Mouse (Mus musculus) cerebellum, adult 11 months (tissue): Measurements from ENCODE around the gene Pax2.

Experiments used
- DNase-seq: peaks from one replicate; pipeline ENCODE4 v3.0.0; 2022

Pax2 gene

GRCm38 (mm10) chr19:44788488-44788887, 32.6 kb downstream of the Pax2 start:
- DNase-seq, result no peak

DNA sequence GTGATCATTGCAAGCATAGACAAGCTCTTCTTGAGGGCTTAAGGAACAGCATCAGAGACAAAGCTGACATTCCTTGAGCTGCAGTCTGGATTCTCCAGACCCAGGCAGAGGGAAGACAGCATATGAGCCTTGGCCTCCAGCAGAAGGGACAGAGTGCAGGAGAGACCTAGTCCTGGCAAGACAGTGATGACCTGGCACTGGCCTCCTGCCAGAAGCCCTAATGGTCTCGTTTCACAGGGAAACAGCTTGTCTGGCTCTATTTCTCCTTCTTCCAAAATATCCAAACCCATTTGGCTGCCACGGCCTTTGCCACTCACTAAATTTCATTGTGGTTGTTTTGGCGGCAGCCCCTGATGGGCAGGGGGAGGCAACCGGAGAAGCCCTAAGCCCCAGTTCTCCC, 36.1 kb downstream of the Pax2 start:
- no peak for DNase-seq

DNA sequence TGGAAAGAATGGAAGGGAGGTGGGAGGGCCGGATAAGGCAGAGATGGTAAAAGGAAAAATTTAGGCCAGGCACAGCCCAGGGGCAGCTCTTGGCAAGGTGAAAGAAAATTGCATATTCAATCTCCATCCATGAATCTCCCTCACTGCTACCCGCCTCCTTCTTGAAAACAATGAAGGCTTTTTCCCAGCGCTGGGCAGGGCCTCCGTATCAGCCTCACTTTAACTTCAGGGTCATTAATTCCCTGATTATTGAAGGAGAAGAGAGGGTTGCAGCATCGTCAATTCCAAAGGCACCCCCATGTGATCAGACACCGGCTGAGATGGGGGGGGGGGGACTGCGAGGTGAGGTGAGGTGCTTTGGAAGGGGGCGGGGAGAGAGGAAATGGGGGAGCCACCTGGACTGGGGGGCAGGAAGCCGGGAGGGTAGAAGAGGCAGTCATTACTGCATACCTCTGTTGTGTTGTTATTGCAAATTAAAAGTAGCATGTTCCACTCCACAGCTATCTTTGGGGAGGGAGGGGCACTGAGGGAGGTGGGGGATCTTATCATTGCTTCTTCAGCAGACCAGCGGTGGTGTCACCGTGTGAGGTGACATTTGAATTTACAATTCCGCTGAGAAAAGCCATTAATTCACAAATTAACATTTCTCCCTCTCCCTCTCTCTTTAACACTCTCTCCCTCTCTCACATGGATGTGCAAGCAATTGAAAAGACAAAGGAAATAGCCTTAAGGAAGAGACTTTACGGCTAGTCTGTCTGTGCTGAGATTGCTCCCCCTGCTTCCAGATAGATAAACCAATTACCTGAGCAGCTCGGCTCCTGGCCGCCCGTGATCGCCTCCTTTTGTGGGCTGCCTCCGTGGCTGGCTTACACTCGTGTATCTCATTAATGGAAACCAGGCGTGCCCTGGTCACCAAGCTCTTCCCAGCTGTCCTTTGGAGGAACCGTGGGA, 41.5 kb downstream of the Pax2 start:
- DNase-seq, result no peak

DNA sequence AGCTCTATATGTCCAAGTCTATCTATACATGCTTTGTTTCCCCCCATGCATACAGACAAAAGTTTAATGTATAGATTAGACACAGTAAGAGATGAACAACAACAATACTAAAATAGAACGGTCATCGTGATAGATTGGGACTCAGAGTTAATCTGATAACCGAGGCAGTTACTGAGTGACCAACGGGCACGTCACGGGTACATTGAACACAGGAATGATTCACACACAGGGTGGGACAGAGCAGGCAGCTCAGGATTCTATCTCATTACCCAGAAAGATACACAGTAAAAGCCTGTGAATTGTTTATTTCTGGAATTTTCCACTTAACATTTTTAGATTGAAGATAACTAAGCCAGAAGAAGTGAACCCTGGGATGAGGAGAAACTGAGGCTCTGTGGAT, 42.9 kb downstream of the Pax2 start:
- DNase-seq, result no peak

GRCm38 (mm10) chr19:44799156-44799555, 43.3 kb downstream of the Pax2 start:
- DNase-seq, result no peak

DNA sequence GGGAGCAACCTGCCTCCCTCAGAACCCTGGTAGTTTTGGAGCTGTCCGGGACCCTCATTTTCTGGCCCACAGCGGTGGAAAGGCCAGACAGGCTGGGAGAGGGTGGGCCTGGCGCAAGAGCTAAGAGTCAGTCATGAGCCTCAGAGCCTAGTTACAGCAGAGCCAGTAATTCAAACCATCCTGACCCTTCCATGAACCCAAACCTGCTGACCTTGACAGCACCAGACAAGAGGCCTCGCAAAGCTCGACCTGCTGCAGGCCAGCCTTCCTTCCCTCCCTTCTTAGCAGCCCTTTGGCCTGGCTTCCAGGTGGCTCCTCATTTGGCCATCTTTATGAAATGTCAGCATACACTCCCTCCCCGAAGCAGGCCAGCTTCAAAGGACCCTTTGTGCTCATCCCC, 44.5 kb downstream of the Pax2 start:
- no peak for DNase-seq

- DNase-seq, result no peak
Observed at GRCm38 (mm10) chr19:44808734-44809133, 52.9 kb downstream of the Pax2 start.

DNA sequence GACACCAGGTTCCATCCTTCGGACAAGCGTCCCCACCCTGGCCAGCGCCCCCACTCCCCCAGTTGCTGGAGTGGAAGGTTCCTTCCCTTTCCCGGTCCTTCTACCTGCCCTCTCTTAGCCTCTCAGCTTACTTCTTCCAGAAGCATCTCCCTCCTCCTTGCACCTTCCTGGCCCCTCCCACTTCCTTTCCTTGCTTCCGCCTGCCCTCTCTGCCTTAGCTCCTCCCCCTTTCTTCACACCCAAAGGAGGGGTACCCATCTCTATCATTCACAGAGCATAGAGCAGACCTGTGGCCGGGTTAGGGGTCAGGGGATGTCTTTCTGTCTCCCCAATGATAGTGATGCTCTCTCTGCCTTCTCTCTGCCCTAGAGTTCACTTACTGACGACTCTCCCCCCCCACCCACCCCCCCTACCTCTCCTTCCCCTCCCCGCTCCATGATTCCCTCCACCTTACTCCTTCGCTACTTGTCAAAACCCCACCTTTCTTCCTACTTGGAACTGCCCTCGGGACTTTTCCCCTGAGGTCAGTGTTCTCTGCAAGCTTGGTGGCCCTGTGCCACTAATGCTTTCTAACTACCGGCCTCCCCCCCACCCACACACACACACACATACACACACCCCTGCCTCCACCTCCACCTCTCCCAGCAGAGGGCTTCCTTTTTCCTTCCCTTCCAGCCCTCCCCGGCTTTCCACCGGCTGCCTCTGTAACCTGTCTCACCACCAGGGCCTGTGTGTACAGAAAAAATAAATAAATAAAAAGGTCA, 57.0 kb downstream of the Pax2 start:
- no peak for DNase-seq

DNA sequence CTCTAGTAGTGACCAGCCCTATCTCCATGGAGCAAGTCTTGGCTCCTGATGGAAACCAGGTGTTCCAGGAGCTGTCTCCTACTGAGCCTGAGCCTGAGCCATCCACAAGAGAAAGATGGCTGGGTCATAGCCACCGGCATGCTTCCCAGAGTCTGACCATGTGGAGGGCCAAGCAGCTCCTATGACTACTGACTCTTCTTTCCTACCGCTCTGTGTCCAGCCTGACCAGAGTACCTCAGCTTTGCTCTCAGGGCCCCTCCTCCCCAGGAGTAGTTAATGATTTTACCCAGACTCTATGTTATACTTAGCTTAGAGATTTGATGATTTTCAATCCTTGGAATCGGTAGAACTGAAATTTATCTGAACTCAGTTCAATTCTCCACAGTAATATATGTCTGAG, 59.3 kb downstream of the Pax2 start:
- no peak for DNase-seq

DNA sequence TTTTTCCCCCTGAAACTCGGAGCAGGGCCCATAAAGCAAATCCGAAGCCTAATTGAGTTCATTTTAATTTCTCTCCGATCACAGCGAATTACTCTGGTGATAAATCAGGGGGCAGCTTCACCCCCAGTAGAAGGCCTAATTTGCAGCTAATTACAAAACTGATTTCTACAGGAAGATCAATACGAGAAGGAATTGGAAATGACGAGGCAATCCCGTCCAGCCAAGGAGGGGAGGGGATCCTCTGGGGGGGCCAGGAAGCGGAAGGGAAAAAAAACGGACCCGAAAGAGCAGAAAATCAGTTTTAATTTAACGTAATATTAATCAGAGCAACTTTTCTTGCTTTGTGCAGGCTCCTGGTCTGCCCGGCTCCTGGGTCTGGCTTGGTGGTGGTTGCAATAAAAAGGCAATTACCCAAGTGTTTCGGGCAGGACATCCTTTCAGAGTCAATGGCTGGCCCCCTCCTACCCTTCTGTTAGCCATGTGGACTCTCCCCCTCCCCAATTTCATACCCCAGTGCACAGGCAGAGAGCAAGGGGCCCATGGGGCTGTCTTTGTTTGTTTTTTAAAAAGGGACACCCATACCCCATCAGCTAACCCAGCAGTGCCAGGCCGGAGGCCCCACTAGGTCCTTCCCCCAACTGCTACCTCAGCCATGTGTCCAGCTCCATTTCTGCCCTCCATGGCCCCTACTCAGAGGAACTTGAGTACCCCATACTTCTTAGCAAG, 61.7 kb downstream of the Pax2 start:
- DNase-seq, result no peak

GRCm38 (mm10) chr19:44818676-44819075, 62.8 kb downstream of the Pax2 start:
- DNase-seq, result no peak

DNA sequence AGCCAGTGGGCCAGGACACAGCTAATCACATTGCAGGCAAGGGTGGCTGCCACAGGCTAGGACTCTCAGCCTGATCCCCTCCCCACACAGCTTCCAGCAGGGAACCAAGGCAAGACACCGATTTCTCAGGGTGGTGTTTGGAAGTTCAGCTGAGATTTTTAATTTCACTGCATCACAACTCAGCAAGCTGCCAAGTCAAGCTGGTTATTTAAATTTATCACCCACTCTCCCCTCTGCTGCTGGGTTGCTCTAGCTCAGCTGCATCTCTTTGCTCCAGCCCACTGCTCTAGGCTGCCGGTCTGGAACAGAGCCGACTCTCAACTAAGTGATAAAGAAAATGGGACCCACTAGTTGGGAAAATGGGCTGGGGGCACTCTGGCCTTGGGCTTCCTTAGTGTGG, 65.7 kb downstream of the Pax2 start:
- DNase-seq, result no peak

DNA sequence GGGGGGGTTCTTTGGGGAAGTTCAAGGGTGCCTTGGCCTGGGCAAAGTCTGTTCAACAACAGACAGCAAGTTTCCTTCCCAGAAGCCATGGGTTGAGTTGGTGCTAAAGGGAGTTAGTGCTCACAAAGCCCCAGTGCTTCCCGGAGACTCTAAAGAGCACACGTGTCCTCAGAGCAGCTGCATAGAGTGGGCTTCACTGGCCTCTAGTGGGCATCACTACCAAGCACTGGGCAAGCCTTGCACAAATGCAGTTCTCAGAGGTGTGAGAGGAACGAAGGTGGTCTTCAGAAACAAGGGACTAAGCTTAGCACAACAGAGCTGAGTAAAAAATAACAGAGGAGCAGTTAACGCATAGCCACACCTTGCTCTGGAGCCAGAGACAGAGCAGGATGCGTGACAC, 66.5 kb downstream of the Pax2 start:
- no peak for DNase-seq

DNA sequence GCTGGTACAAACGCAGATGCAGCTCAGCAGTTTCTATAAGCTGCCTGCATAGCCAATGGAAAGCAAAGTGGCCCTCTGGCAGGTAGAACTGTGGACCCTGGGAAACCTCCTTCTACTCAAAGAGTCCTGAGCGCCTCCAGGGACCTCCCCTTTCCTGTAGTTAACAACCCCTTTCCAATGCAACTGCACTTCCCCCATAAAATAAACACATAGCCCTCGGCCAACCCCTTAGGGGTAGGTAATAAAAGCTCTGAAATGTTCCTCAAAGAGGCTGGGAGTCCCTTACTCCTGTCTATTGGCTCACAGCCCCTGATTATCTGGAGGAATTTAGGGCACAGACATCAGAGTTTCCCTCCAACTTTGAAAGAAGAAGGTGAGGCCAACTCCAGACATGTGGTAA, 67.8 kb downstream of the Pax2 start:
- no peak for DNase-seq

GRCm38 (mm10) chr19:44825216-44825768, 69.4 kb downstream of the Pax2 start:
- no peak for DNase-seq

GRCm38 (mm10) chr19:44825819-44826218, 70.0 kb downstream of the Pax2 start:
- no peak for DNase-seq

GRCm38 (mm10) chr19:44833391-44833790, 77.5 kb downstream of the Pax2 start:
- DNase-seq, result no peak

DNA sequence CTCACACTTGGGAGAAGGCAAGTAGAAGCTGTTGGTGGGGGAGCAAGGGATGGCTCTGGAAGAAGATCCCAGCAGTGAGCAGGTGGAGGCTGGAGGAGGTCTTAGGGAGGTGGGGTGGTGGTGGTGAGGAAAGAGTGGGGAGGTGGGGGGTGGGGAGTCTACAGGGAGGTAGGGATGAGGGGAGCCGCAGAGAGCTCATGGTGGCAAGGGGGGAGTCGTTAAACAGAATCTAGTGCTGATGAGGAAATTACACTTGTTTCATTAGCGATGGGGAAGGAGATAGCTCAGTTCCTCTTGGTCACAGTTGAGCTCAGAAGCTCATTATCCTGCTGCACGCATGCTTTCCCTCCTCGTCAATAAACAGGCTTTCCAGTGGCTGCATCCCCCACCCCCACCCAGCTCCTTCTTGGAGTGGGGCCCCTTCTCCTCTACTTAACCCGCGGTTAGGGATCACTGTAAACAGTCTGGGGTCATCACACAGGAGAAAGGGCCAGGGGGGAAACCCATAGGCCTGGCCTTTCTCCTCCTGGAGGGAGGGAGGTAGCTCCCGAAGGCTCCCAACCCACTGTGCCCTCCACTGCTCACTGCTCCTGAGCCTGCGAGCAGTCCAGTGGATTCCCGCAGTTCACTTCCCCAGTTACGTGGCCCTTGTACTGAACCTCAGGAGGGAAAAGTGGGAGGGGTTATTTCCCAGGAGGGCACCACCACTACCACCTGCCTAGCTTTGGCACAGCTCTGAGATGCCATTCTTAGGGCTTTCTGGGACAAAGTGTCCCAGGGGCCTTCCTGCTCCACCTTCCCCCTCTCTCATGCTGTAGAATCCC, 78.6 kb downstream of the Pax2 start:
- no peak for DNase-seq

DNA sequence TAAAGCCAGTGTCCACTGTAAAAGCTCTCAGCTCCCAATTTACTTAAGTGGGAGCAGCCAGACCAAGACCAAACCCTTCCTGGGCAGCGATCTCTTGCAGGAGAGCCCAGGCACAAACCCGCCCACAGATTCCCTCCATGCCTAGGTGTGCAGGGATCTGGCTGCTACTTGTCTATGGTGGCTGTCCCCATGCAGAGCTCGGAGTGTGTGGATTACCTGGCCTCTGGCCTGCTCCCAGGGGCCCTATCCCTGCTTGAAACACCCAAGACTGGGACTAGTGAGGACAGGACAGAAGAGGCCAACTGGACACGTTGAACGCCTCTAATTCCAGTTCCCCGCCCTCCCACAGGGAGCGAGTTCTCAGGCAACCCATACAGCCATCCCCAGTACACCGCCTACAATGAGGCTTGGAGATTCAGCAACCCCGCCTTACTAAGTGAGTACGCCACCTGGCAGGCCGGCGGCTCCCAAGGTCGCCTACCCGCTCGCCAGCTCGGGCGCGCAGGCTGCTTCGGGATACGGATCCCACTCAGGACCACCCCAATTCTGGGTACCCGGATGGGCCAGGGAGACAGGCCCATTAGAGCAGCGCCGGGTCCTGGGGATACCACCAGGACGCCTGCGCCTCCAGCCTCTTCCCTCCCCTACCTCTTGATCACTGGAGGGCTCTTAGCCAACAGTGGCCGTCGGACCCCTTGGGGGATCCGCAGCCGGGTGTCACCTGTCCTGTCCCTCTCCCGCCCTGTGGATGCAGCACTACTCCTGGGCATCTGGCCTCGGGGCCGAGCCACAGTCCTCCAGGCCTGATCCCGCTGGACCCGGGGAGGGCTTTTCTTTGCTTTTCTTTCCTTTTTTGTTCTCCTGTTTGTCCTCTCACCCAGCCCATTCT, 79.4 kb downstream of the Pax2 start:
- DNase-seq, result no peak

DNA sequence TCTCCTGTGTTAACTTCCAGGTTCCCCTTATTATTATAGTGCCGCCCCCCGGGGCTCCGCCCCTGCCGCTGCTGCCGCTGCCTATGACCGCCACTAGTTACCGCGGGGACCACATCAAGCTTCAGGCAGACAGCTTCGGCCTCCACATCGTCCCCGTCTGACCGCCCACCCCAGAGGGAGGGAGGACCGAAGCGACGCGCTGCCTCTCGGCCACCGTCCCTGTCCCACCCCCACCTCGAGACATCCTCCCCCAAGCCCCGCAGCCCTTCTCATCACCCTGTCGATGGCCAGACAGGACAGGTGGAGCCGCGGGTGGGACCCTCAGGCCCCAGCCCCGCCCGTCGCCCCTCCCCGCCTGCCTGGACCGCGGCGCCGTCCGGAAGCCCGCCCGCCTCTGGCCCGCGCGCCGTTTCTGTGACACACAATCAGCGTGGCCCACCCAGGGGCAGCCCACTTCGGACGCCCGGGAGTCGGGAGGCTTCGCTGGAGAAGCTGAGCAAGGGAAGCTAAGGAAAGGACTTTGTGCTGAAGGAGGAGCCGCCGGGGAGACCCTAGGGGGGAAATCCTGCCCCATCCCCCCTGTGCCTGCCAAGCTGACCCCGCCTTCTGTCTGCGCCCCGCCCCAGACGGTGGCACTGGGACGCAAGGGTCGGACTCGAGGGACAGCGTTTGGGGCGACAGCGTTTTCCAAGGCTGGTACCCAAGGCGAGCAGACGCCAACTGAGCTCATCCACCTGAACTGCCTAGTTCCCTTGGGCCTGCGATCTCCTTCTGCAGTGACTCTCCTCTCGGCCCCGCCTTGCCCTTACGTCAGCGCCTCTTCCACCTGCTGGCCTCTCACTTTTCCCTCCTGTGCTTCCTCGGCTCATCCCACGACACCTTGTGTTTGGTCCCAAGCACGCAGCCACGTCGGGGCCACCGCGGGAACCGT, 80.4 kb downstream of the Pax2 start:
- DNase-seq, result no peak
